Mouse (Mus musculus) lung, postnatal 36 days (tissue): ENCODE results near the gene Agpat1.

Source experiments
- DNase-seq: peaks from one replicate; pipeline ENCODE4 v3.0.0; 2022; ENCODE audit warnings: mixed read lengths

The Agpat1 gene

DNA sequence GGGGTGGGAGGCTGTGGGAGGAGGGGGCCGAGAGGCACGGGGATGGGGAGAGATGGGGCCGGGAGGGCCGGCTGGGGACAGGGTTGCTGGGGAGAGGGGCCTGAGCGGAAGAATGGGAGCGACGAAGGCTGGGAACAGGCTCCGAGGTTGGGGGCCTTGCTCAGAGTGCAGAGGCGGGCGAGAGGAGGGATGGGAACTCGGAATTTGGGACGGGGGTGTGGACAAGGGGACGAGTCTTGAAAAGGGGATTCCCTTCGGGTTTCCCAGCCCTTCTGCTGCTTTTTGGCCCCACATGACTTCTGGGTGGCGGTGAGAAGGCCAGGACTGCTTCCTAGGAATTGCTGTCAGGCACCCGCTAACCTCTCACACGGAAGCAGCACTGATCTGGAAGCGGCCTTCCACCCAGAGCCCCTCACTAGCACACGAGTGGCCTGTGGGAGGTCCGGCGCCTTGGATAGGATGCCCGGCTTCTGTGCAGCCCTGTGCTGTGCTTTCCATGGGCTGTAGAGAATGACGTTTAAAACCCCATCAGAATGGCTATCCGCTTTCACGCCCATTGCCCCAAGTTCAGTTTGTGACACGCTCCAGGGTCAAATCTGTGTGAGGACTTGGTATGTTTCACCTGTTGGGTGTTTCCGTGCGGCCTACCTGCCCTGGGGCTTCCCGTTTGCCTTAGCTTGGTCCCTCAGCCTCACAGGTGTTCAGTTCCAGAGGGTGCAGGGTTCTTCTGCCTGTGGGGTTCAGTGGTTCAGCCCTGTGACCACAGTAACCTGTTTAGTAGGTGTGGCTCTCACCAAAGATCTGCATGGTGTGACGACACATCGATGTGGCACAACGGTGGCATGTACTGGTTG, 2.4 kb downstream of the Agpat1 start:
- no peak for DNase-seq

DNA sequence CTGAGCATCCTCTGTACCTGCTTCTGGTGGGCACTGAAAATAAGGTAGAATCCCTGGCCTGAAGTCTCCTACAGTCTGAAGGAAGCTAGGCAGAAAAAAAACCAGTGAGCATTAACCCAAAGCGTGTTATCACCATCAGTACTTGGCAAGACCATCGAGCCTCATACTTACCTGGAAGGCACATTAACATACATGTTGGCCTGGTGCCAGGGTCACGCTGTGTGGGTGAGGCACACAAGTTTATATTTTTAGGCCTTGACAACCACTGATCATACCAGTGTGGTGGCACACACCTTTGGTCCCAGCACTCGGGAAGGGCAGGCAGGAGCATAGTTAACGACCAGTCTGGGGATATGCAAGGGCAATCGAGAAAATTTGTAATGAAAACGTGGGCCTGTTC, 3.9 kb downstream of the Agpat1 start:
- DNase-seq = no peak

DNA sequence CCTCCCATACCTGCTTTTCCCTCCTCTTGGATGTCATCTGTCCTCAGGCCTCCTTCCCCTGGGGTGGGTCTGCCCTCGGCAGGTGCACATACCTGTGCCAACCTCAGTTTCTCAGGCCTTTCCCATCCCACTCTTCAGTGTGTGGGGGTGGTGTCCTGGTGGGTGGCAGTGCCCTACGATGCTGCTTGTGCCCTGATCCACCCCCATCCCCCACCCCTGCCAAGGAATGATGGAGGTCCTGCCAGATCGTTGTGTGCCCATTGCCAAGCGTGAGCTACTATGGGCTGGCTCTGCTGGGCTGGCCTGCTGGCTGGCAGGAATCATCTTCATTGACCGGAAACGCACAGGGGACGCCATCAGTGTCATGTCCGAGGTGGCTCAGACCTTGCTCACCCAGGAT, 7.0 kb downstream of the Agpat1 start:
- DNase-seq = no peak

DNA sequence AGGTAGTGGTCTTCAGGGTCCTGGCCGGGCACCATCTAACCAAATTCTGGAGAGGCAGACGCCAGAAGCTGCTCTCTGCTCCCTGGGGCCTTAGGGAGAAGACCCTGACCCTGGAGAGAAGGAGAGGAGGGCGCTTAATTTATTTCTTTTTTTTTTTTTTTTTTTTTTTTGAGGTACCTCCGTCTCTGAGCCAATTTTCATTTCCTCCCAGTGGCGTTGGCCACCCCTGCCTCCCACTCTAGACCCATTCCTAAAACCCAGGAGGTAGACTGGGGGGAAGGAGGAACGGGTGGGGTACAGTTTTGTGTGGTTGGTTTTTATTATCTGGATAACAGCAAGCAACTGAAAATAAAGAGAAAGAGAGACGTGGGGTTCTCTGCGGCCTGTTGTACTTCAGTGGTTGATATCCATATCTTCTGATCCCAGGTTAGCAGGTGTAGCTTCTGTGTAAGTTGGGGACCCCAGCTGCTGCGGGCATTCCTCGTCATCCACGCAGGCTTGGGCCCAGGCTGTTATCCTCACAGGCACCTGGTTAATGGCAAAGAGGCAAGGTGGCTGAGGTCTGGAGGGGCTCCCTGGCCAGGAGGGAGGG, 9.1 kb downstream of the Agpat1 start:
- no peak for DNase-seq

DNA sequence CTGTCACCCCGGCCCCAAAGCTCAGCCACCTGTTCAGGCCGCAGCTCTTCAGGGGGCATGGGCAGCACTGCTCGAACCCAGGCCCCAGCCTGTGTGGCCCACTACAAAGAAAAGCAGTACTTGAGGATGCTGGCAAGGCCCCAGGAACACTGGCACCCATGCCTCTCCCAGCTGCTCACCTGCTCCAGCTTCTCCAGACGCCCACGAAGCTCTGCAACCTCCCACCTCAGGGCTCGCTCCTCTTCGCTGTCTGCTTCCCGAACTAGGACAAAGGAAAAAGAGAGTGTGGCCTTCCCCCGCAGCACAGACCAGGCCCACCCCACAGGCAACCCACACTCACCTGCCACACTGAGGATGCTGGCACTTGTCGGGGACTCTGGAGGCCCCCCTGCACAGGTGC, 9.8 kb downstream of the Agpat1 start:
- no peak for DNase-seq

DNA sequence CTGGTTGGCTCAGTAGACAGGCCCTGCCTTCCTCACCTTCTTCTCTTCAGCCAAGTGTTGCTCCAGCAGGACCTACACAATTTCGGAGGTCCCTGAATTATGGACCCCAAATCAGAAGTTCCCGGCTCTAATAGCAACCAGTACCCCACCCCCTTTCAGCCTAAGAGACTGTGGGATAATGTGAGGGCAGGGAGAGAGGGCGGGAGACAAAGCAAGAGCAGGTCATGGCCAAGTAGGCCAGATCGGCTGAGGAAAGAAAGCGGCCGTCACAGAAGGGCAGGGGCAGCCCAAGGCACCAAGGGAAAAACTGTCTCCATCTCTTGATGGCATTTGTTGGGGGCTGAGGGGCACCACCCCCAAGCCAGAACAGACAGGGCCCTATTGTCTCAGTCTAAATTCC, 11.8 kb downstream of the Agpat1 start, which contains the start of gene Egfl8:
Gene Egfl8, minus strand, starts transcription at position 101 of the 400 bp plus-strand sequence.
- DNase-seq = no peak

DNA sequence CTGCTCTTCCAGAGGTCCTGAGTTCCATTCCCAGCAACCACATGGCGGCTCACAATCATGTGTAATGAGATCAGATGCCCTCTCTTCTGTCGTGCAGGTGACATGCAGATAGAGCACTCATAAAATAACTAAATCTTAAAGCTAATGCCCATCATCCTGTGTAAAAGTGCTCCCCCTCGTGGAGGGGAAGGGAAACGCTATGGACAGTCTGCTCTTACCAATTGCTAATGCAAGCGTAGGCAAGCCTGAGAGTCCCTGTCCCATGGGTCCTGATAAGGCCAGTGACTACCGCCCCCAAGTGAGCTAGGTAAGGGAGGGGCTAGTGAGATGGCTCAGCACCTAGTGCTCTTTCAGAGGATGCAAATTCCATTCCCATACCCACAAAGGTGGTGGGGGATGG, 14.9 kb downstream of the Agpat1 start:
- DNase-seq = peak; percentile 93

DNA sequence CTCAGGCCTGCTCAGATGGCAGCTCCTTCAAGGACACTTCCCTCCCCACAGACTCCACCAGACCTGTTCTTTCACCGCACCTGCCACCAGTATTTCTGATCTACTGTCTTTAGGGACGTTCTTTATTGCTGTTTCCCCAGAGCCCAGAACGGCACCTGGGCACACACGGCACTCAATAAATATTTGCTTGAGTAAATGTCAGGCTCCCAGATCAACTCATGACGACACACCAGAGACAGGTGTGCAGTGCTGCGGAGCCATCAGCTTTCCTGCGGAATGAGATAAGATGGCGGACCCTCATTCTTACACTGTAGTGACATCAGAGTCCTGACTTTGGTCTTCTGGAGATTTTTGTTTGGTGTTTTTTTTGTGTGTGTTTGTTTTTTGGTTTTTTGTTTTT, 16.9 kb downstream of the Agpat1 start:
- no peak for DNase-seq

DNA sequence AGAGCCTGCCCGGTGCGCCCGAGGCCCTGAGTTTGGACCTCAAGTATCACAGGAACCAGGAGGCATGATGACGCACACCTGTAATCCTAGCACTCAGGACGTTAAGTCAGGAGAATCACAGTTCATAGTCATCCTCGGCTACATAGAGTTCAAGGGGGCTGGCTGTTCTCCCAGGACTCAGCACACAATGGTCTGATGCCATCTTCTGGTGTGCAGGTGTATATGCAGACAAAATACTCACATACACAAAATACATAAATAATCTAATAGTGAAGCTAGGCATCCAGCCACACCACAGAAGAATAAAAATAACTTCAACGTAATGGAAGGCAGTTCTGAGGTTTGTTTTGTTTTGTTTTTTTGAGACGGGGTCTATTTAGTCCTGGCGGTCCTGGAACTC, 19.1 kb downstream of the Agpat1 start:
- no peak for DNase-seq

DNA sequence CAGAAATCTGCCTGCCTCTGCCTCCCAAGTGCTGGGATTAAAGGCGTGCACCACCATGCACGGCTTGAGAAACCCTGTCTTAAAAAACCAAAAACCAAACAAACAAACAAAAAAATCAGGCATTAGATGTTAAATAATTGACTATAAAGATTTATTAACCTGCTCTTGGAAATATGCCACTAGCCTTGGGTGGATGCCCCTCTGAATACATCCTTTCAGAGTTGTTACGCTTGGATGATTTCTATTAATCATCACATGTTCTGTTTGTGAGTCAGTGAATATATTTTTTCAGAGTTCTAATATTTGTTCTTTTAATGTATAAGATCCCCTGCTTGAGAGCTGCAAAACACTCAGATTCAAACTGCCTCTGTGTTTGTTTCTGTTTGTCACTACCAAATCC, 20.9 kb downstream of the Agpat1 start:
- DNase-seq = no peak

DNA sequence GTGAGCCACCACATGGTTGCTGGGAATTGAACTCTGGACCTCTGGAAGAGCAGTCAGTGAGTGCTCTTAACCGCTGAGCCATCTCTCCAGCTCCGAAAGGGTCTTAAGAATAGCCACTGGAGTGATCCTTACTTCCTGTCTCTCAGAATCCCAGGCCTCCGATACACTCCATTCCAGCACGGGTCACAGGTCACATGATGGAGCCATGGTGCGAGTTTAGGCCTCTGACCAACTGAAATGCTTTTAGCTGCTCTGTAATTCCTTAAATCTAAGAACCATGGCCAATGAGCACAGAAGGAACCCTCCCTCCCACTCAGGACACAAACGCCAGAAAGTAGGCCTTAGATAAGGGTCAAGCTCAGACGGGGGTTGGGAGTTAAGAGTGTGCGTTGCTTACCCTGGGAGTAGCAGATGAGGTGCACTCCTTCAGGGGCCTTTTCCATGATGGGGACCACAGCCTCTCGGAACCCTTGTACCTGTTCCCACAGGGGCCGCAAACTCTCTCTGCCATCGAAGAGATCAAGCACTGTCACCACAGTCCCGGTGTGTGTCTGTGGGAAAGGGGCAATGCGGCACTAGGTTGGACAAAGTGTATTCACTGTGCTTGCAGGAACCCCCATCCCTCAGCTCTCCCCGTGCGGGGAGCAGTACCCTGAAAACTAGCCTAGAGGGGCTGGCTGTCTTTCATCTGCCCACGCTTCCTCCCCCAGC, 22.2 kb downstream of the Agpat1 start:
- no peak for DNase-seq

DNA sequence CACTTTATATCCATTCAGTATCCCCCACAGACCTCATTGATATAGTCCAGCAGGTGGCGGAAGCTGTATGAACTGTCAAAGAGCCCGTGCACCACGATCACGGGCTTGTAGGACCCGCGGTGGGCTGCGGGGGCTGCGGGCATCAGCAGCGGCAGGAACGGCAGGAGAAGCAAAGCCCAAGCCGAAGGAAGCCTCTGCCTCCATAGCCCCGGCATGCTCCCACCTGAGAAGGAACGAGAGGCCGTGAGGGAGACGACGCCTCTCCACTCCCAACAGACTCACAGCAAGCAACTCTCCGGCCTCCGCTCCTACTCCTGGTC, 22.7 kb downstream of the Agpat1 start:
- peak; percentile 58 for DNase-seq

DNA sequence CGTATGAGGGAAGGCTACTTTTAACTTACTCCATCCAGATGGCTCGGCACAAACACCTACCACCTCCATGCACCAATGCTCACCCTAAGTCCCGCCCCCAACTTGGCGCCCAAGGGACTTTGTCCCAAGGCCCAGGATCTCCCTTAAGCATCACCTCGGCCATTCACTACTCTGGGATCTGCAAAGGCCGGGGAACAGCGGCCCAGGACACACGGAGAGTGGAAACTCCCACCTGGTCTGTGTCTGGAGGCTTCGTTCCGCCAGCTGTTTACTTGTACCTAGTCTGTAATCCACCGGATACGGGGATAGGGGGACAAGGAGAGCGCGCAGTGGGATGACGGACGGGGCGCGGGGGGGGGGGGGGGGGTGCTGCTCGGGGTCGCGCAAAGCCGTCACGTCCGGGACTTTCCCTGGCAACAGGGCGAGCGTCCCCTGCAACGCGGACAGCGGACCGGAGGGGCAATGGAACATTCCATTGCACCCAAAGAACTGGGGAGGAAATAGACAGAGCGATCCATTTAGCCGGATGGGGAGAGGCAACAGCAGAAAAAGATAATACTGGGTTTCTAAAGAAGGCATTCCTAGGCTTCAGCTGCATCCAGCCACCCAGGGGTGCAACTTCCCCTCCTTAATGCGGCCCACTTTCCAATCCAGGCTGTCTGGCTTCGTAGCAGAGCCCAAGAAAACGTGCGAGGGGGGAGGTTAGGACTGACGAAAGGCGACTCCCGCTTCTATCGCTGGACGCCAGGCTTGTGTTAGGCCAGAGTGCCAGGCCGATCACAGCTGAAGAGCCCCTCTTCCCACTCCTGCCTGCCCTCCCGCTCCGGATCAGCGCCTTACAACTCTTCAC, 23.3 kb downstream of the Agpat1 start:
- DNase-seq = peak; percentile 89

DNA sequence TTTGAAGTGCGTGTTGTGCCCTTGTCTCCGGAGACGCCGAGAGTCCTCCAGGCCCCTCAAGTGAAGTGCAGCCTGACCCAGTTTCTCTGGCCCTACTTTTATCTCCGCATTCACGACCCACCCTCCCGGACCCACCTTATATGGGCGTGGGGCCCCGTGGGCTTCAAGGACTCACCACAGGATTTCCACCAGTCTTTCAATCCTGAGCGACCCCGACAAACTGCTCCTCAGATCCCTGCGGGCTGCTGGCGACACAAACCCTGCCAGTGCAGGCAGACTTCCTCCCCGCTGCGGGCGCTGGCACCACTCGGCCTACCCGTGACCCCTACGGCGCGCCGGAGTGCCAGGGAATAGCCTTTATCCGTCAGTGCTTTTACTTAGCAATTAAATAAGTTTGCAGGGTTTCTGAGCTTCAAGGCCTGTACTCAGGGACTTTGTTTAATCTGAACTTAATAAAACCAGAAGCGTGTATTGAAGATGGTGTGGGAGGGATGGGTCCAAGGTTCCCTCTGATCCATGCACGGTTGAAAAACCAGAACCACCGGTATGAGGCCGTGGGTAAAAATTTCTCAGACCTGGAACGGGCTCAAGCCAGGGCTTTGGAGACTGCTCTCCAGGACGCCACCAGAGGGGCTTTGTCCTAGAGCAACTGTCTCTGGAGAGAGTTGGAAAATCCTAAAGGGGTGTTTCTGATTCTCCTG, 24.0 kb downstream of the Agpat1 start, which contains the start of gene Ppt2:
Gene Ppt2, minus strand, starts transcription at position 568 of the 701 bp plus-strand sequence.
- peak; percentile 73 for DNase-seq

DNA sequence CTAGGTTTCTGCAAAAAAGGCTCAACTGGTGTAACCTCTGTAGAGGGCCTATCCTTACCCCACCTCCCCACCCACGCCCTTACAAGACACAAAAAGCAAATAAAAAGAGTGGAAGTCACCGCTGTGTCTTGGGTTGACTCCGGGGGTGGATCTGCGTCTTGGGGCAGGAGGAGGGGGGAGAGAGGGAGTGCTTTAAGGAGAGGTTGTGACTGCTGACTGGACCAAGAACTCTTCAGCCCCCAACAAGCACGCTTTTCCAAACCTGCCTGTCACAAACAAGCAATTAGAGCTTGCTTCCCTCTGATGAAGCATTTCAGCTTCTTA, 24.5 kb downstream of the Agpat1 start:
- no peak for DNase-seq

DNA sequence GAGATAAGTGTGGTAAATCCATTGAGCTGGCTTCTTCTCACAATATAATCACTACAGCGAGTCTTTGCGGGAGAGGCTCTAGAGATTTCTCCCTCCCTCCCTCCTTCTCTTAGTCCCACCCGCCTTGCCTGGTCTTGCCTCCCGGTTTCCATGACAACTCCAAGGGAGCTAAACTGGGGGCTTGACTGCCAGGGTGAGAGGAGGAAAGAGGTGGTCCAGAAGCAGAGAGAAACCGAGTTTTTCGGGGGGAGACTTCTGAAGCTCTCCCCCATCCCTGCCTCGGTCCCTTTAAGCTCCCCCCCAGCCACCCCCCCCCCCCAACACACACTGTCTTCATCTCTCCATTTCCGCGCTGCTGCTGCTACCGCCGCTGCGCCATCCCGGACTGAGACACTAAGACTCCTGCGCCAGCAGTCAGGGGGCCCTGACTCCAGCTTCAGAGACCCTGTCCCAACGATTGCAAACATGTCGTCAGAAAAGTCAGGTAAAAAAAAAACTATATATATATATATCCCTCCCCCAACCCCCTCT, 25.2 kb downstream of the Agpat1 start, which contains the start of gene Prrt1:
Gene Prrt1, plus strand, starts transcription at position 313 of the 531 bp plus-strand sequence.
- DNase-seq = no peak

DNA sequence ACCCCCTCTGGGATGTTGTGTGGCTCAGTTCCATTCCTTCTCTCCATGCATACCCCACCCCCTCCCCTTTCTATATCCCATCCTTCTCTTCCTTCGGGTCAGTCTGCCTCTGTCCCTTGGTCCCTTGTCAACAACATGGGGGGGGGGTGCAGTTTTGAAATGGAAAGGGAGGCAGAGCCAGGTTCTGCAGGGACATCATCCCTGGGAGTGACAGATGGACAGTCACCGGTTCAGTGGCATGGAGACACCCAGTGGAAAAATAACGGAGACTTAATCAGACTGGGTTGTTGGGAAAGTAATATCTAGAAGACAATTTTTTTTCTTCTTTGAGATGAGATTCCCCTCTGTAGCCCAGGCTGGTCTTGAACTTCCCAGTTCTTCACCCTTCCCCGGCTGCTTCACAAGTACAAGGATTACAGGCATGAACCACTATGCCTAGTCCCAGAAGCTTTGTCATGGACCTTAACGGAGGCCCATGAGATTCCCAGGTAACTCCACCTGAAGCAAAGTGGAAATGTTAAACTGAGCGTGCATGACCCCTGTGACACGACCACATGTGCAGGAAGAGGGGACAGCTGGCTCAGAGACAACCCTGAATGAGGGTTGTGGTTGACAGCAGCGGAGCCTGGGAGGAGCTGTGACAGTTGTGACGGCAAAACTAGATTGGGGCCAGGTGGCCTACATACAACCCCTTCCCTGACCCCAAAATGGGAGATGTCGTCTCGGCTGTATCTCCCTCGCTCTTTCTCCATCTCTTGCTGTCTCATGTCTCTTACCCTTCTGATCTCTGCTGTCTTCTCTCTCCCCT, 25.9 kb downstream of the Agpat1 start:
- no peak for DNase-seq

DNA sequence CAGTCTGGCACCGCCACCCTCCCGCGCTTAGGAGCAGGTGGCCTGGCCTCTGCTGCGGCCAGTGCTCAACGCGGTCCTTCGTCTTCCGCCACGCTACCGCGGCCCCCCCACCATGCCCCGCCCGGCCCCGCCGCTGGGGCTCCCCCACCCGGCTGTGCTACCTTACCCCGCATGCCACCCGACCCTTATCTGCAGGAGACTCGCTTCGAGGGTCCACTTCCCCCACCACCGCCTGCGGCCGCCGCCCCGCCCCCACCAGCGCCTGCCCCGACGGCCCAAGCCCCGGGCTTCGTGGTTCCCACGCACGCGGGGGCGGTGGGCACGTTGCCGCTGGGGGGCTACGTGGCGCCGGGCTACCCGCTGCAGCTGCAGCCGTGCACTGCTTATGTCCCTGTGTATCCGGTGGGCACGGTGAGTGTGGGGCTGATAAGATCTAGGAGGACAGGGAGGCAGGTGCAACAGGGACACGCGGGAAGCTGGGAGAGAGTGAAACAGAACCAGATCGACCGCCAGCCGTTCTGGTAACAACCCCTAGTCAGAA, 26.8 kb downstream of the Agpat1 start:
- DNase-seq = no peak

DNA sequence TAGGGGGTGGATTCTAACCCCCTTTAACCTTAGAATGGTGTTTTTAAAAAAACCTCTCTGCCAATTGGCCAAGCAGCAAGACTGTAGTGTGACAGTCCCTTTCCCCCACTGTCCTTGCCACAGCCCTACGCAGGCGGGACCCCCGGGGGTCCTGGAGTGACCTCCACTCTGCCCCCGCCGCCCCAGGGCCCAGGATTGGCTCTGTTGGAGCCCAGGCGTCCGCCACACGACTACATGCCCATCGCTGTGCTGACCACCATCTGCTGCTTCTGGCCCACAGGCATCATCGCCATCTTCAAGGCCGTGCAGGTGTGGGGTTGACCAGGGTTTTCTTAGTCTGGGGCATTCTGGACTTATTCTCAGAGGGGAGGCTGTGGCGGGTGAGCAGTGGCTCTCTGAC, 27.6 kb downstream of the Agpat1 start:
- no peak for DNase-seq

DNA sequence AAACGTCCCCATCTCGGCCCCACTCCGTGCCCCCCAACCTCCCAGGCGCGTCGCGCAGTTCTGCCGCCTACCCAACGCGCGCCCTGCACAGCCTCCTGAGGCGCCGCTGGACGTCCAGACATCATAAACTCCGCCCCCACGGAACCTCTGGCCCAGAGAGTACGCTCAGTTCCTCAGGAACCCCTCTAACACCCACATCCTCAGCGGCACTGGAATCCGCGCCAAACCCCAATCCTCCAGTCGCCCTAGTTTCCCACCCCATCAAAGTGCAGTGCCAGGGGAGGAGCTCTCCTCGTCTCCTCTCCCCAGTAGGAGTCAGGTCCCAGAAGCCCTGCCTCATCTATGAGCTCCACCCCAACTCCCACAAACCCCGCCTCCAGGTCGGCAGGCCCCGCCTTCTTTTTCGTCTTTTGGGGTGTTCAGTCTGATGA, 28.2 kb downstream of the Agpat1 start:
- DNase-seq = peak; percentile 88

DNA sequence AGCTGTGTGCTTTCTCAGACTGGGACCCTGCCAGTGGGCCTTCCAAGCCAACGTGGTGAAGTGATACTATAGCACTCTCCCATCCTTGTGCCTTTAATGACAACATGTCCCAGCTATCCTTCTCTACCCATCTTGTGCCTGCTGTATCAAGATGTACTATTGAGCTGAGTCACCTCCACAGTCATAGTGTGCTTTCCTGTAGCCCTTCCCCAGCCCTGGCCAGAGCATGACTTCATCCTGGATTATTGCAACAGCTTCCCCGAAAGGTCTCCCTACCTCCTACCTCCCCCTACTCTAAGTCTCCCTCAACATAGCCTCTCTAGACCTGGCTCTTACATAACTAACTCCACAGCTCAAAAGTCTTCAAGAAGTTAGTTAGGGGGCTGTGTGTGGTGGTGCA, 31.6 kb downstream of the Agpat1 start:
- no peak for DNase-seq
